Mouse (Mus musculus) midbrain, embryonic 12.5 days (tissue): Measurements from ENCODE around the gene Lpin3. TPM values are rescaled to one million over a fixed set of nuclear protein-coding genes. Genes with fewer than 3 reads are reported as not detected.

ENCODE experiments used
- ATAC-seq: fragments of 200-750 bp; cut with Nextera tagmentation; 2 replicates; pipeline ENCODE4 v1.8.0; 2017; ENCODE audit warnings: low read depth, moderate TSS enrichment, moderate library complexity; ENCODE audit not compliant: low FRiP score
- H3K27ac ChIP-seq: fragments of 300-500 bp; sonication (generic); replicated peaks from 2 replicates; pipeline ENCODE4 v1.5.1; 2016; ENCODE audit warnings: mild to moderate bottlenecking
- H3K27me3 ChIP-seq: fragments of 300-500 bp; sonication (generic); 2 replicates; pipeline ENCODE4 v1.6.1; 2016; ENCODE audit warnings: mild to moderate bottlenecking
- H3K36me3 ChIP-seq: fragments of 300-500 bp; sonication (generic); 2 replicates; pipeline ENCODE4 v1.6.1; 2016
- H3K4me1 ChIP-seq: fragments of 300-500 bp; sonication (generic); 2 replicates; pipeline ENCODE4 v1.6.1; 2016
- H3K4me2 ChIP-seq: fragments of 300-500 bp; sonication (generic); replicated peaks from 2 replicates; pipeline ENCODE4 v1.6.1; 2016; ENCODE audit warnings: mild to moderate bottlenecking, moderate library complexity
- H3K4me3 ChIP-seq: fragments of 300-500 bp; sonication (generic); 2 replicates; pipeline ENCODE4 v1.5.1; 2016; ENCODE audit warnings: mild to moderate bottlenecking
- H3K9ac ChIP-seq: fragments of 300-500 bp; sonication (generic); replicated peaks from 2 replicates; pipeline ENCODE4 v1.6.1; 2016; ENCODE audit warnings: mild to moderate bottlenecking, moderate library complexity
- H3K9me3 ChIP-seq: fragments of 300-500 bp; sonication (generic); 2 replicates; pipeline ENCODE4 v1.6.1; 2016; ENCODE audit warnings: mild to moderate bottlenecking
- WGBS: fragments of 180-500 bp; shearing (Covaris S2); methylation state at CpG from one replicate; pipeline ENCODE4 v1.1.7; 2016; 5-methylcytosine and 5-hydroxymethylcytosine counted together
- polyA plus RNA-seq: library from polyadenylated mRNA; unstranded; fragments of >200 nt; fragmentation: Nextera tagmentation; extraction: Ambion mirVana; gene quantifications from 2 replicates; pipeline ENCODE4 v1.2.1, GENCODE M21; 2016

The Lpin3 gene
- polyA plus RNA-seq, 1 experiment from 2014 or later, result 0.32 TPM

- H3K4me1 ChIP-seq, result peaks cover 7% of the 10 kb centered on the region
- no peak overlapping the region for H3K27ac ChIP-seq
- 84% methylated on average over 5 of the region's 5 CpGs for WGBS
- H3K4me2 ChIP-seq, result no peak overlapping the region
- H3K4me3 ChIP-seq, result no peak overlapping the region
- ATAC-seq, result no peak
- H3K27me3 ChIP-seq, result peaks cover 18% of the 10 kb centered on the region
- H3K9me3 ChIP-seq, result no peaks in the 10 kb centered on the region
- no peaks in the 10 kb centered on the region for H3K36me3 ChIP-seq
- no peak overlapping the region for H3K9ac ChIP-seq
These were observed 10.6 kb downstream of the Lpin3 start for GRCm38 (mm10) chr2:160891045-160891444.

GRCm38 (mm10) chr2:160891697-160892096 is 11.2 kb downstream of the Lpin3 start:
- H3K9me3 ChIP-seq, result no peaks in the 10 kb centered on the region
- peaks cover 7% of the 10 kb centered on the region for H3K4me1 ChIP-seq
- H3K27ac ChIP-seq, result no peak overlapping the region
- H3K9ac ChIP-seq, result no peak overlapping the region
- no peak overlapping the region for H3K4me3 ChIP-seq
- no peak for ATAC-seq
- no peak overlapping the region for H3K4me2 ChIP-seq
- H3K27me3 ChIP-seq, result peaks cover 18% of the 10 kb centered on the region
- no peaks in the 10 kb centered on the region for H3K36me3 ChIP-seq
- 88% methylated on average over 9 of the region's 9 CpGs for WGBS

- no peak for ATAC-seq
- H3K27me3 ChIP-seq, result no peaks in the 10 kb centered on the region
- no peaks in the 10 kb centered on the region for H3K9me3 ChIP-seq
- 84% methylated on average over 7 of the region's 7 CpGs for WGBS
- no peaks in the 10 kb centered on the region for H3K36me3 ChIP-seq
- no peak overlapping the region for H3K9ac ChIP-seq
- no peaks in the 10 kb centered on the region for H3K4me1 ChIP-seq
- H3K4me2 ChIP-seq, result no peak overlapping the region
- H3K4me3 ChIP-seq, result no peak overlapping the region
- no peak overlapping the region for H3K27ac ChIP-seq
These were observed 21.4 kb downstream of the Lpin3 start for GRCm38 (mm10) chr2:160901656-160902412.

GRCm38 (mm10) chr2:160905301-160905700 is 24.8 kb downstream of the Lpin3 start:
- WGBS, result 95% methylated on average over 12 of the region's 12 CpGs
- ATAC-seq, result no peak
- H3K27me3 ChIP-seq, result peaks cover 19% of the 10 kb centered on the region

GRCm38 (mm10) chr2:160906101-160906500 is 25.6 kb downstream of the Lpin3 start:
- no peak overlapping the region for H3K9ac ChIP-seq
- ATAC-seq, result no peak
- H3K27me3 ChIP-seq, result peaks cover 27% of the 10 kb centered on the region
- 72% methylated on average over 5 of the region's 5 CpGs for WGBS
- H3K4me2 ChIP-seq, result no peak overlapping the region
- H3K27ac ChIP-seq, result no peak overlapping the region
- no peaks in the 10 kb centered on the region; the same call in 1 of the 2 replicates for H3K4me1 ChIP-seq
- H3K36me3 ChIP-seq, result no peaks in the 10 kb centered on the region
- no peaks in the 10 kb centered on the region for H3K9me3 ChIP-seq
- no peak overlapping the region for H3K4me3 ChIP-seq

More at GRCm38 (mm10) chr2:160905301-160905700, 24.8 kb downstream of the Lpin3 start:
- Histone ChIP-seq H3K9me3 (no peaks in the 10 kb centered on the region), H3K27ac (no peak overlapping the region), H3K4me2 (no peak overlapping the region), H3K36me3 (no peaks in the 10 kb centered on the region), H3K9ac (no peak overlapping the region), H3K4me1 (no peaks in the 10 kb centered on the region), H3K4me3 (no peak overlapping the region)

GRCm38 (mm10) chr2:160908607-160909006 is 28.1 kb downstream of the Lpin3 start:
- no peak for ATAC-seq
- Histone ChIP-seq H3K27ac (no peak overlapping the region), H3K9me3 (no peaks in the 10 kb centered on the region), H3K9ac (no peak overlapping the region), H3K27me3 (peaks cover 53% of the 10 kb centered on the region), H3K4me2 (no peak overlapping the region), H3K36me3 (no peaks in the 10 kb centered on the region), H3K4me3 (no peak overlapping the region), H3K4me1 (peaks cover 14% of the 10 kb centered on the region)
- 70% methylated on average over 18 of the region's 18 CpGs for WGBS

GRCm38 (mm10) chr2:160910633-160911032 is 30.2 kb downstream of the Lpin3 start:
- H3K27me3 ChIP-seq, result peaks cover 71% of the 10 kb centered on the region
- ATAC-seq, result no peak
- WGBS, result 87% methylated on average over 5 of the region's 5 CpGs

GRCm38 (mm10) chr2:160911558-160912201 is 31.2 kb downstream of the Lpin3 start:
- Histone ChIP-seq H3K4me1 (peaks cover 17% of the 10 kb centered on the region), H3K36me3 (no peaks in the 10 kb centered on the region), H3K27ac (no peak overlapping the region), H3K9me3 (no peaks in the 10 kb centered on the region), H3K4me3 (peak overlapping the region; percentile 54), H3K27me3 (peaks cover 81% of the 10 kb centered on the region), H3K4me2 (peak overlapping the region; percentile 94), H3K9ac (peak overlapping the region; percentile 63)
- WGBS, result 2% methylated on average over 53 of the region's 64 CpGs
- peak; percentile 62 for ATAC-seq

More at GRCm38 (mm10) chr2:160910633-160911032, 30.2 kb downstream of the Lpin3 start:
- H3K4me1 ChIP-seq, result peaks cover 14% of the 10 kb centered on the region
- no peaks in the 10 kb centered on the region for H3K9me3 ChIP-seq
- no peak overlapping the region for H3K4me3 ChIP-seq
- no peak overlapping the region for H3K27ac ChIP-seq
- no peaks in the 10 kb centered on the region for H3K36me3 ChIP-seq
- H3K9ac ChIP-seq, result no peak overlapping the region
- no peak overlapping the region for H3K4me2 ChIP-seq

GRCm38 (mm10) chr2:160912231-160912671 is 31.8 kb downstream of the Lpin3 start, which contains the start of gene Emilin3:
TSS of gene Emilin3 (minus strand) at chr2:160912328.
- Histone ChIP-seq H3K36me3 (no peaks in the 10 kb centered on the region), H3K27me3 (peaks cover 81% of the 10 kb centered on the region), H3K4me3 (peak within 1 kb of the TSS; percentile 54), H3K9me3 (no peaks in the 10 kb centered on the region), H3K4me2 (peak within 1 kb of the TSS; percentile 94), H3K4me1 (peaks cover 21% of the 10 kb centered on the region), H3K27ac (no peak within 1 kb of the TSS), H3K9ac (peak within 1 kb of the TSS; percentile 63)
- WGBS, result under 1% methylated on average over 43 of the region's 46 CpGs
- peak; percentile 79 for ATAC-seq

GRCm38 (mm10) chr2:160914656-160915055 is 34.2 kb downstream of the Lpin3 start:
- 89% methylated on average over 9 of the region's 9 CpGs for WGBS

GRCm38 (mm10) chr2:160915821-160916610 is 35.5 kb downstream of the Lpin3 start:
- Histone ChIP-seq H3K9ac (no peak overlapping the region), H3K27me3 (peaks cover 54% of the 10 kb centered on the region), H3K4me1 (peaks cover 35% of the 10 kb centered on the region), H3K27ac (no peak overlapping the region), H3K4me2 (no peak overlapping the region), H3K36me3 (no peaks in the 10 kb centered on the region), H3K4me3 (no peak overlapping the region), H3K9me3 (no peaks in the 10 kb centered on the region)
- no peak for ATAC-seq
- WGBS, result 82% methylated on average over 13 of the region's 13 CpGs

More at GRCm38 (mm10) chr2:160914656-160915055, 34.2 kb downstream of the Lpin3 start:
- H3K9me3 ChIP-seq, result no peaks in the 10 kb centered on the region
- H3K27me3 ChIP-seq, result peaks cover 67% of the 10 kb centered on the region
- H3K9ac ChIP-seq, result no peak overlapping the region
- no peak overlapping the region for H3K4me2 ChIP-seq
- peaks cover 35% of the 10 kb centered on the region for H3K4me1 ChIP-seq
- no peak overlapping the region for H3K27ac ChIP-seq
- H3K36me3 ChIP-seq, result no peaks in the 10 kb centered on the region
- no peak overlapping the region for H3K4me3 ChIP-seq
- ATAC-seq, result no peak
